Mouse (Mus musculus) liver (tissue): ENCODE measurements around the gene Hipk2.

Experiments used
- DNase-seq: peaks from one replicate; pipeline ENCODE4 v3.0.0-alpha.2; 2020; ENCODE audit warnings: mixed read lengths

Gene Hipk2

DNA sequence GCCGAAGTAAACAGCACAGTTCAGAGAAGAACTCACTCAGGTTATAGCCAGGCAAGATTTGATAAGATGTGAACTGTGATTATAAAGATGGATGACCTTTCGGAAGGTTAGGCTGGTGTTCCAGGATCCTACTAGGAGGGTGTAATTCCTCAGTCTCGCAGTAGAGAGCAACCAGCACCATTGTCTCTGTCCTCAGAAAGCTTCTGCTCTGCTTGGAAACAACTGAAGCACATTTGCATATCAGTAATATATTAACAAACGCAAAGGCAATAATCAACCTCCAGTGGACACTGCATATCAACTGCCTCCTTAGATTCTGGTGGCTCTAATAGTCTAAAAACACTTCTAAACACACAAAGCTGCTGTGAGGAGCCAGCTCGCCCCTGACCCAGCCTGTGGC, 48.5 kb downstream of the Hipk2 start:
- no peak for DNase-seq

DNA sequence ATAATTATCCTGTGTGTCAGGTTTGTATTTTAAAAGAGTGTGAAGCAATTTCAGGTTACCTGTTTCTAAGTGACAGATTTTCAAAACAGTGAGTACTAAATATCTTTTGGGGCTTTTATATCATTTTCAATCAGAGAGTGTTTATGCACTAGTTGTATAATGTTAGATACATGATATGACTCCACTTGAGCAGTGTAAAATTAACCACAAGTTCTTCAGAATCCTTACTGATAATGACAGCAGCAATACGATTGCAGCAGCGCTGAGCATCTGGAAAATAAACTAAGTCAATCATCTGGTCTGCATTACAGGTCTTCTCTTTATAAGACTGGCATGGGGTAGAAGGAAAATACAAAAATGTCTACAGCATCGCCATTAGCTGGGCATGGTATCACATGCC, 49.1 kb downstream of the Hipk2 start:
- no peak for DNase-seq

DNA sequence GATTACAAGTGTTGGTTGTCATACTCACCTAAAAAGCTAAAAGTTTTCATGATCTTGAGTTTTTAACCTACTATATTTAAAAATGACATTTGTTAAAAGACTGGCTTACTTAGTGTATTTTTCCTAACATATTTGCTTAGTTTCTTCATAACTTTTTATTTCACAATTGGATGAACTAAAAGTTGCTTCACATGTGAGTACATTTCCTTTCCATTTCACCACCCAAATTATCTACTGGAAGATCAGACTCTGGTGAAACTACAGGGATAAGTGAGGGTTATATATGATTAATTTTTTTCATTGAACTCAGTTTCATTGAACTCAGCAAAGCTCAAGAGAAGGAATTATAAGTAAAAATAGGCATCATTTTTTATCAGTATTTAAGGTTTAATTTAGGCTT, 50.1 kb downstream of the Hipk2 start:
- no peak for DNase-seq

DNA sequence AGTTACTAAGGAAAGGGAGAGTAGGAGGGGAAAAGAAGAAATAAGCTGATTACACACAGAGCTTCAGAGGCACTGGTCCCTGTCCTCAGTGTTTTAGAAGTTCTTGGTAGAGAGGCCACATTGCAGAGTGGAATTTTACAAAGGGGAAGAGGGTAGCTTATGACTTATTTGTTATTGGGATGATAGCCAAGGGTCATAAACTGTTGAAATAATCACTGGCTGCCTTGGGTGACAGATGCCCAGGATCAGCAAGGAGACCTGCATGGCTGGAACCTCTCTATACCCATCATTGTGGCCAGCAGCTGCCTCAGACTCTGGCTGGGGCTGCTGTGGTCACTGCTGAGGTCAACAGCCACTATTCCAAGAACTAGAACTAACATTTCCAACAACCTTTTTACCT, 52.1 kb downstream of the Hipk2 start:
- no peak for DNase-seq

DNA sequence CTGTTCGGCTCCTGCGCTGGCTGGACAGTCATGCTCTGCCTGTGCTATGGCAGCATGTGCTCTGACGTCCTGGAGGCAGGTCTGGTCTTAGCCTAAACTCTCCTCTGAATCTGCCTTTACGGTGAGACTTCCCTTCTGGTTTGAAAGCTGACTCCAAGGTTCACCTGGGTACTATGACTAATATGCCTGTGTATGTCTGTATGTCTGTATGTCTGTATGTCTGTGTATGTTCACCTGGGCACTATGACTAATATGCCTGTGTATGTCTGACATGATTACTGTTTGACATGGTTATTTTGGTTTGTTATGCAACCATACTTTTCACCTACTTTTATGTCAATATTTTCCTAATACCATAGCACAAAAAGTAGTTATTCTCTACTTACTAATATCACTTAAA, 52.8 kb downstream of the Hipk2 start:
- DNase-seq, result no peak

DNA sequence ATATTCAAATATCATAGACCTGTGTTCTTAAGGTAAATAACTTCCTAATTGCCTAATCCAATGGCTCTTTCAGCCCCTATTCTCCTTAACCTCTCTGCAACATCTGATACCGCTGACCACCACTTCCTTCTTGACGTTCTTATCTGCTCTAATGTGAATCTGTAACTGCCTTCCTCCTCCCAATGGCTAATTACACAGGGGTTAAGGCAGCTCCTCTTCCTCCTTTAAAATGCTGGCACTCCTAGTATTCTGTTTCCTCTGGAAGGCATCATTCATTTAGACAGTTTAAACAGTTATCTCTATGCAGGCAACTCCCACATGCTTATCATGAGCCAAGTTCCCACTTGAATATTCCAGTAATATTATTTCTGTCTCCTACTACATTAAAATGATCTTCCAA, 54.3 kb downstream of the Hipk2 start:
- DNase-seq, result no peak

DNA sequence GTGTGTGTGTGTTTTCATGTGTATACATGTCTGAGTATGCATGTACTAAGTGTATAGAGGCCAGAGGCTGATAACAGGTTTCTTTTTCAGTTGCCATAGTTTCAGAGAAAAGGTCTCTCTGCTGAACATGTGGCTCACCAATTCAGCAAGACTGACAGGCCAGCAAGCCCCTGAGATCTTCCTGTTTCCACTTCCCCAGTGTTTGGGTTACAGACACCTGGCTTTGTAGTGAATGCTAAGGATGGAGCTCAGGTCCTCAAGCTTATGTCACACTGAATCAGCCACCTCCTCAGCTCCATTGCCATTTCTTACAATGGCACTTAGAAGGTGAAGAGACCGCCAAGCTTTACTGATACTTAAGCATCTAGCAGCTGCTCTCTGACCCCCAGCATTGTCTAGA, 55.1 kb downstream of the Hipk2 start:
- DNase-seq, result no peak

DNA sequence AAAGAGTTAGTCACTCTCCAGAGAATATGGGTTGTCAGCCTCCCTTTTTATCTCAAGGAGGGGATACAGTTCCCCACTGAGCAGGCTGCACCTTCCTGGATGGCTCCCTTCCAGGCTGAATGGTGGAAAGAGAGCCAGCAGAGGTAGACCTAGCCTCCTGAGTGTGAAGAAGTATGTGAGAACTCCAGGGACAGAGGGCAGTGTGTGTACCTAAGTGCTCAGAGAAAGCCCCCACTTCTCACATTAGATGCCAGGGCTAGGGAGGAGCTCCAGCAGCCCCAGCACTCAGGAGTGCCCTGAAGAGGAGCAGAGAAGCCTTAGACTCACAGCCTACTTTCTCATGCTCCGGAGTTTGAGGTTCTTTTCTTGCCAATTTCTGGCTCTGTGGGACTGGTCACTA, 59.7 kb downstream of the Hipk2 start:
- DNase-seq, result no peak

DNA sequence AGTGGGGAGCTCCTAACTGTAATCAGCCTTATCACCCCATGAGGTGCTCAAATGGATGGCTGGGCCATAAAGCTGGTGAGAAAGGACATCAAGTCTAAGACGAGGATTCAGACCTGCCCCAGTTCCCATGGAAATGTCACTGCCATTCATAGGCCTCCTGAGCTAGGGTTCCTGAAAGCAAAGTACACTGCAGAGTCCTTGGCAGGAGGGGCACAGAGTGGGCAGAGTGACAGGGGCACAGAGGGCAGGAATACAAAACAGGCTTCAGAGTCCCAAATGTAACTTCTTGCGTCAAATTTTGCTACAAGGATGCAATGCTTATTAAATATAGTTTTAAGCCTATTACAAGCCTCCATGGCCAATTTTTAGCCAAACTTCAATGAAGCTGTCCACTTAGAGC, 60.4 kb downstream of the Hipk2 start:
- DNase-seq, result no peak

DNA sequence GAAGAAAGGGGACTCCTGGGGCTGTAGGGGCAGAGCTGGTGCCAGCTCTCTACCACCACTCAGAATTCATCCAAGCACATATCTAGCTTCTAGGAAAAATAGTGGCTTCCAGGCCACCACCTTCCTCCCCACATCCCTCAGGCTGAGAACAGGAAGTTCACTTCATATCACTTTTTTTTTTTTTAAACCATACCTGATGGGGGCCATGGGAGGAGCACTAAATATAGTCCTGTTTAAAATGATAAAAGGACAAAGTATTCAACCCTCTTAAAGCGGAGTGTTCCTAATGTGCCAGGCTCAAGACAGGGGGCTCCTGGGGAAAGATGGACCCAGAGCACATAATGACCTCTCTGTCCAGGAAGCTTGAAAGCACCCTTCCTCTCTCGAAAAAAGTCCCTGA, 61.3 kb downstream of the Hipk2 start:
- DNase-seq, result no peak

DNA sequence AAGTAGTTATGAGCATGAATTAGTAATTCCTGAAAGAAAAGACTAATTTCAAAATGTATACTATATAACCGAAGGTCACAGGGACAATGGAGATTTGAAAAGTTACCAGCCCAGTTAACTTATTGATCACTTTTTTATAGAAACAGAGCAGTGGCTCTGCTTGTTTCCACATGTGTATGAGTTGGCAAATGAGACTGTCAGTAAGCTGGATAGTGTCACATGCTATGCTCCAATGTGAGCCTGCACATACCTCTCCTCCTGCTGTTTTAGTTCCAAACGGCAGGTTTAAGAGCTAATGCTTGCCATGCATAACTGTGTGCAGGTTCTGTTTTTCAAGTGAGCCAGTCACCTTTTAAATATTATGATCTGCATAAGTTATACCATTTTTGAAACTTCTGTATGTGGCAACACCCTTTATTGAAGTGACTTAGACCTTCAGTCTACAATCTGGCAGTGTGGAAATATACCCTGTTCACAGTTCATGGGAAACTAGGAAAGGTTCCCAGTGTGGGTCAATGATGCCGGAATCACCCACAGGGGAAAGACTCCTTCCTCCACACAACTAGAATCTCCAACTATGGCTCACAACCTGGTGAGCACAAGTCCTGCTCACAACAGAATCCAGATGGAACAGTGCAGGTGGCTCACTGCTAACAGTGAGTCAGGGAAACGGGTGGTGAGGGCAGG, 64.4 kb downstream of the Hipk2 start:
- no peak for DNase-seq

DNA sequence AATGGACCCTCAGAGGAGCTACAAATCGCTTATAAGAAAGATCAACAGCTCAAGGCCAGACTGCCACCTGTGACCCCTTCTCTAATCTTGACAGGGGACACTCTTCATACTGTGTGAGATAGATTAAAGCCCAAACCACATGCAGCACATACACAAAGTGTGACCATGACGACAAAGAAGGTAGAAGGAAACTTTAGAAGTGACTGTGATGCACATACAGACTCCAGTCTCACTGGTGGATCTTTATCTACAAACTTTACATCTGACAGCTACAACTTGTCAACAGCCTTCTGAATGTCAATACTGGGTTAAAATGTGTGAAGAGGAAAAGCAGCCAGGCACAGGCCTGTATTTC, 65.9 kb downstream of the Hipk2 start:
- DNase-seq, result no peak

DNA sequence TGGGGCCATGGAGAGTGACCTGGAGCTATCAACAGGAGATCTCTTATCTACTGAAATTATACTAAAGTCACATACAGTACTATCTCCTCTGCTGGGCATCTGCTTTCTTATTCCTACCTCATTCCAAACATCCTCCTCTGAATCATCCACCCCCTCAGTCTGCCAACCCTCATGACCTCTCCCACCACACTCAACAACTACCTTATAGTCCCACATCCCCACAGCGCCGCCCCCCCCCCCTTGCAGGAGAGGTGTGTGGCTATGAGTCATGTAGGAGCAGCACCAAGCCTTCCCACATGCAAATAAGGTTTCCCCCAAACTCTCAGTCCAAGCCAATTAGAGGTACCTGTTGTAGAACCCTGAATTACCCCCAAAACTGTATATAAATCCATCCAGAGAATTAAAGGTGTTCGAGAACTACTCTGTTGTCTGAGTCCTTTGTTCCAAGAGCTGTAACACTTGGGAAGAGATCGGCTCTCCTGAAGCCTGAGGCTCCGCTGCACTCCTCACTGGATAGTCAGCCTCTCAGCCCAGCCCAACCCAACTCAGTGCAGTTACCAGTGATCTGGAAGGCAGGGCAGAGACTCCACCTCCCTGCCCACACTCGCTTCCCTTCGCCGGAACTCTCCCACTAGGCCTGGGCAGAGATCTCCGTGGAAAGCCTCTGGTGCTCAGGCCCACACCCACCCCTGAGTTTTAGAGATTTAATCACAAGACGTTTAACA, 66.4 kb downstream of the Hipk2 start:
- no peak for DNase-seq

DNA sequence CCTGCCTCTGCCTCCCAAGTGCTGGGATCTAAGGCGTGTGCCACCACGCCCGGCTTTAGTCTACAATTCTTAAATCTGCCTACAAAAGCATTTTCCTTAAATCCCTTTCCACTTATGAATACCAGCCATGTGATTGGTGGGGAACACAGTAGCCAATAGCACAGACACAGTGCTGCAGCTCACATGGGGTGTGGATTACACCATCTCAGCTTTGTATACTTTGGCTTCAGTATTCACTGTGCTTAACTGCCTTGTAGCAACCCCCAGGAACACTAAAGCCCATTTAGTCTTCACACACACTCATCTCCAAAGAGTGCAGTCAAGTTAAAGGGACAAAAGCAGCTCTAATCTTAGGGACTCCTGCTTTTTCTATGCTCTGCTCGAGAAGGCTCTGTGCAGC, 67.6 kb downstream of the Hipk2 start:
- DNase-seq, result no peak

DNA sequence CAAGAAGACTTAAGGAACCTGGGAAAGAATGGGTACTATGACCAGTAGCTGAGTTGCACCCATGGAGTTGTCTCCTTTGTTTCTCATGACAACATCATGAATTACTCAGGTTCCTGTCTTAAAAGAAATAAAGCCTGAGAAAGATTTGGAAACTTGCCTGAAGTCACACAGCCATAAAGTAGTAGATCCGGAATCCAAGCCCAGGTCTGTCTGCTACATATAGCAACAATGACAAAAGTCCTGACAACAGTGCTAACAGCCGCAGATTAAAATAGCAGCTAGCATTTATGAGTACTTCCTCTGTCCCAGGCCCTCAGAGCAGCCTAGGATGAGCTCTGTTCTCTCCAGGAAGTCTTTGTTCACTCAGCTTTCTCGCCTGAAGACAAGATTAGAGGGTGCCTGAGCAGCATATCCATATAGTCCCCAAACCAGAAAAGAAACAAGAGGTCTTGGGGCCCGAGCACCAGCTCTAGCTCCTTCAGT, 69.0 kb downstream of the Hipk2 start:
- no peak for DNase-seq

DNA sequence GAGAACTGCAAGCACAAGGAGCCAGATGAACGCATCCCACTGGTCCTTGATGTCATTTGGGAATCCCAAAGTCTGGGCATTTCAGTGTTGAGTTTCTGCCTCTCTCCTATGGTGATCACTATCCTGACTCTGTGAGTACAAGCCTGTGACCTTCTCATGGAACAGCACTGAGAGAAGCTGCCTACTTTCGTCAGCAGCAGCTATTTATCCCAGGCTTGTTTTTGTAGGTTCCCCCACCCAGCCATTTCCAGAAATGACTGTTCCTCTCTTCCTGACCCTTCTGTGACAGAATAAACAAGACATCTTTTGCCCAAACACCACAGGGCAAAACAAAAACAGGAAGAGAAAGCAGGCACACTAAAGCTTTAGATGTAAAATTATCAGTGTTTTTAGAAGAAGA, 70.4 kb downstream of the Hipk2 start:
- no peak for DNase-seq

DNA sequence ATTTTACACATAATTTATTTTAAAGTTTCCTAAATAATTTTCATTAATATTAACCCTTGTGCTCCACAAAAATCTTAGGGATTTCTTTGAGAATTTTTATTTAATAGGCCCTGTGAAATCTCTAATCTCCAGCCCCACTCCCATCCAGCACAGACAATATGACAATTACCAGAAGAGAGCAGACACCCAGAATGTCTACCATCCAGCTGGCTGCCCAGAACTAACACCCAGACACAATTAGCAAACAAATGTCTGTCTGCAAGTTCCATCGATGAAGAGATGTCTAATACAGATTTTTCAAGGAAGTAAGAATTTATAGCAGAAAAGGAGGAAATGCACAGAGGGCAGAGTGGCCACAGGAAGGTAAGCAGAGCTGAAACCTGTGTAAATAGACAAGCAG, 74.7 kb downstream of the Hipk2 start:
- DNase-seq, result no peak

DNA sequence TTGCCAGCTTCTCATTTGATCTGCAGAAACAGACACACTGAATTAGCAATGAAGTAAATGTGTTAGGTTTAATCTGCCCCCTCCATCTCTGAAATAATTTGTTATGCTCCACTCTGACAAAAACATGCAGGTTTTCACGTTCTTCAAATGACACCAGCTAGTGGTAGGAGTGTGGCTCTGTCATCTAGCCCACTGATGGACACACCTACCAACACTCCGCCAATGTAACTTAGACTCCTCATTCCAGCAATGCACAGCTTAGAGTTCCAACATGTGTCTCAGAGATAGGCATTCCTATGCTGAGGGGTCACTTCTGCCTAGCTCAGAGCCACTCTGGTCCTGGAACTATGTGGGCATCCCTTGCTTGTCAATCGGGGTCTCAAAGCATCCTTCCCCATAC, 78.4 kb downstream of the Hipk2 start:
- no peak for DNase-seq

DNA sequence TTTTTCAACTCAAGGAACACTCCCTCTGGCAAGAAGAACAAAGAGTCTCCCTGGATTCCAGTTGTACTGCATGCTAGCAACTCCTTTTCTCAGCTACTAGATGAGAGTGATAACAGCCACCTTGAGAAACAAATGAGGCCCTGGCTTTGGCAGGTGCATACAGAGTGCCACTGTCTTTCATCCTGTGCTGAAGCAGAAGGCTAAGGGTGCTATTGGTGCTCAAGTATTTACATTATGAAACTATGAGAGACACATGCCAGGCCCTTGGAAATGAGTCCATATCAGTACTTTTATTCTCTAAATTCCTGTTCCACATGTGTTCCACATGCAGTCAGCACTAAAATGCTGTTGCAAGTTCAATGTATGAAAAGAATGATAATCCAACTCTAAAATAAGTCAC, 79.0 kb downstream of the Hipk2 start:
- no peak for DNase-seq

DNA sequence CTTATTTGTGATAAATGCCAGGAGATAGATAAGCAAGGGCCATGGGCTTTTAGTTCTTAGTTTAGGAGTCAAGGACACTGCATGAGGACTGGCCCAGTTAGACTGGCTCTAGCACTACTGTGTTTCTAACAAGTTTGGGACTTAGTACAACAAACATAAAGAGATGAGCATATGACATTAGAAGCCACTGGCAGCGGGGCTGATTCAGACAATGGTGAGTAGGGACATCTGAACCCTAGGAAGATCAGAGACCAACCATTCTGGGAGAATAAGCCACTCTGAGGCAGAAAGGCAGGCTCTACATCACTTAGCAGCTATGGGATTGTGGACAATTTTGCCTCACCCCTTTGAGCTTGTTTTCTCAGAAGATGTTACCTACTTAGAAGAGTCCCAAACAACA, 79.6 kb downstream of the Hipk2 start:
- DNase-seq, result no peak

DNA sequence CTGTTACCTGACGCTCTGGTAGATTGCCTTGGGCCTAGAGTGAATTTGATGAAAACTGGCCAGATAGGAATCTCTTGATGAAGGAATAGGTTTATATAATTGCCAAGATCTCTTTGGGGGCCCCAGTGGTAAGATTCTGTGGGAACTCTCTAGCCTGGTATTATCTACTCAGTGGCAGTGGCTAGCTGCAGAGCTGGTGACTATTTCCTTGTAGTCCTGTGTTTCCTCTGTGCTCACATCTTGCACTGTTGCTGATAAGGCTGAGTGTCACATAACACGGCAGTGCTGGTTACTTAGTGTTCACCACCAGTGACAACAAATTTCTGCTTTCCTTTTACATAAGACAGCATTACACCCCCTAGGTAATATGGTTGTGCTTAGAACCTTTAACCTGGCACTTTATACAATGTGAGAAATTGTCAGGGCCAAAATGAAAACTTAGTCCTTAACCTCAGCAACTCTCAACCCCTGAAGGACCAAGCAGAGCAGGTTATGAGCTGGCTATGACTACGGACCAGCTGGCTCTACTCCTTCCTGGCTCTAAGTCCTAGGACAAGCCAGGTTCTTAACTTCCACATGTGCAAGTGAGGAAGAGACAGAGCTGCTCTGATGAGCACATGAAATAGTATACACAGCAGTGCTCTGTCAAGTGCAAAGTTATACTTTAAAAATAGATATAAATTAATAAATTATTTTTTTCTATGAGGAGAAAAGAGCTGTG, 80.7 kb downstream of the Hipk2 start:
- DNase-seq, result peak; percentile 60

DNA sequence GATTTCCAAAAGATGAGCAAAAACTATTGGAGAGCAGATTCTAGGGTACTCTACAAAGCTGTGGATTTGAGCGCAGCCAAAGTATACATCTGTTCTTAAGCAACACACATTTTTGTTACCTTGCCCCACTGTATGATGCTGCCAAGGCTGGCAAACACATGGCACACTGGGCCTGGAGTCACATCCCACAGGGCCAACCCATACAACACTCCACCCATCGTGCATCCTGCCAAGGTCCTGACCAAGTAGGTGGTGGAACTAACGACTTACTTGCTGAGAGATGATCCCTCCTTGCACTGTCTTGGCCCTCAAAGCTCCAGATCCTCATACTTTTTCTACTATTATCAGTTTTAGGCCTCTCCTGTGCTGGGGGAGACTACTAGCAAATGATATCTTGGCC, 83.0 kb downstream of the Hipk2 start:
- no peak for DNase-seq

DNA sequence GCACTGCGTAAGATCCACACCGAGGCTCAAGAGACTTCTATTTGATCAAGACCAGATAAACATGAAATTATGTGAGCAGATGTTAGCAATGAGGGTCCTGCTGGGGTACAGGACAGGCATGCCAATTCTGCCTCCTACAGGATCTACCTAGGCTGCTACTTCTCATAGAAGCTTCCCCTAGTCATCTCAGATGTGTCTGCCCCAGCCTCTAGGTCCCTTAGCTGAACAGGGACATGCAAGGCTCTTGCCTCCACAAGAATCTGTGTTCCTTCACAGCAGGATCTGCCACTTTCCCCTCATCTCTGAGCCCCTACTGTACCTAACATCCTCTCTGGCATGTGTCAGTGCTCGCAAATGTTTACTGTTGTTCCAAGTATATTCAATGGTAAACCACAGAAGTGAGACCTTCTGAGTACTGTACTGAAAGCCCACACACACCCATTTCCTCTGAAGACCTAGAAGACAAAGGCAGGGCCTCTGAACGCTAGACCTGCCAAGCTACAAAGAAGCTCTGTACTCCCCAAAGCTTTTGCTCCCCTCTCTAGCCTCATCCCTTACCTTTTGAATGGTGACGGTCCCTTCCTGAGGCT, 86.6 kb downstream of the Hipk2 start:
- no peak for DNase-seq
